Mouse (Mus musculus) hindbrain, embryonic 11.5 days (tissue): ENCODE measurements at regions not wholly inside any gene's neighbourhood (a gene's known extent, or its start where the extent isn't known, plus 50 kb on each side); places are given as distances from the start of the nearest gene placed in this dataset.

Experiments
- ATAC-seq: fragments of 200-750 bp; cut with Nextera tagmentation; 2 replicates; pipeline ENCODE4 v1.8.0; 2017; ENCODE audit warnings: mild to moderate bottlenecking, moderate TSS enrichment, moderate library complexity; ENCODE audit not compliant: low FRiP score
- DNase-seq: peaks from one replicate; pipeline ENCODE4 v3.0.0-alpha.2; 2015; ENCODE audit warnings: low spot score
- H3K27ac ChIP-seq: fragments of 300-500 bp; sonication (generic); 2 replicates; pipeline ENCODE4 v1.5.1; 2014; ENCODE audit warnings: mild to moderate bottlenecking, low read depth, low read length
- H3K27me3 ChIP-seq: fragments of 300-500 bp; sonication (generic); 2 replicates; pipeline ENCODE4 v1.6.1; 2014; ENCODE audit warnings: mild to moderate bottlenecking, low read length, moderate library complexity, mixed read lengths; ENCODE audit not compliant: control insufficient read depth, insufficient read depth
- H3K36me3 ChIP-seq: fragments of 300-500 bp; sonication (generic); 2 replicates; pipeline ENCODE4 v1.6.1; 2014; ENCODE audit warnings: mild to moderate bottlenecking, low read length, moderate library complexity, mixed read lengths; ENCODE audit not compliant: control insufficient read depth, insufficient read depth
- H3K4me1 ChIP-seq: fragments of 300-500 bp; sonication (generic); replicated peaks from 2 replicates; pipeline ENCODE4 v1.6.1; 2014; ENCODE audit warnings: low read length, mixed read lengths; ENCODE audit not compliant: control insufficient read depth, insufficient read depth
- H3K4me2 ChIP-seq: fragments of 300-500 bp; sonication (generic); replicated peaks from 2 replicates; pipeline ENCODE4 v1.6.1; 2014; ENCODE audit warnings: mild to moderate bottlenecking, low read depth, low read length
- H3K4me3 ChIP-seq: fragments of 300-500 bp; sonication (generic); 2 replicates; pipeline ENCODE4 v1.5.1; 2014; ENCODE audit warnings: low read depth, low read length
- H3K9ac ChIP-seq: fragments of 300-500 bp; sonication (generic); 2 replicates; pipeline ENCODE4 v1.6.1; 2014; ENCODE audit warnings: low read depth, low read length
- H3K9me3 ChIP-seq: fragments of 300-500 bp; sonication (generic); 2 replicates; pipeline ENCODE4 v1.6.1; 2016; ENCODE audit warnings: low read length; ENCODE audit not compliant: control insufficient read depth
- WGBS: fragments of 180-500 bp; shearing (Covaris S2); extraction: QIAGEN DNeasy Blood & Tissue Kit; methylation state at CpG from one replicate; pipeline ENCODE4 v1.1.7; 2014; 5-methylcytosine and 5-hydroxymethylcytosine counted together

- Histone ChIP-seq H3K27me3 (no peaks in the 10 kb centered on the region), H3K9ac (no peak overlapping the region), H3K9me3 (no peaks in the 10 kb centered on the region), H3K4me1 (no peaks in the 10 kb centered on the region), H3K36me3 (no peaks in the 10 kb centered on the region), H3K27ac (no peak overlapping the region), H3K4me2 (no peak overlapping the region), H3K4me3 (no peak overlapping the region)
- DNase-seq (no peak), ATAC-seq (no peak)
Measured at GRCm38 (mm10) chr11:71564831-71565230, 184.9 kb upstream of the Wscd1 start.

- H3K4me2 ChIP-seq = no peak overlapping the region
- H3K4me3 ChIP-seq = no peak overlapping the region
- no peaks in the 10 kb centered on the region for H3K9me3 ChIP-seq
- H3K9ac ChIP-seq = no peak overlapping the region
- ATAC-seq (no peak), DNase-seq (no peak)
- no peaks in the 10 kb centered on the region for H3K27me3 ChIP-seq
- 66% methylated on average over 5 of the region's 5 CpGs for WGBS
- no peaks in the 10 kb centered on the region for H3K4me1 ChIP-seq
- H3K27ac ChIP-seq = no peak overlapping the region
- H3K36me3 ChIP-seq = no peaks in the 10 kb centered on the region
Measured at GRCm38 (mm10) chr11:71576801-71577200, 172.9 kb upstream of the Wscd1 start.

GRCm38 (mm10) chr11:71581775-71582174 is 167.9 kb upstream of the Wscd1 start:
- Histone ChIP-seq H3K27ac (no peak overlapping the region), H3K36me3 (no peaks in the 10 kb centered on the region), H3K9me3 (no peaks in the 10 kb centered on the region), H3K4me2 (no peak overlapping the region), H3K4me3 (no peak overlapping the region), H3K4me1 (no peaks in the 10 kb centered on the region), H3K27me3 (no peaks in the 10 kb centered on the region), H3K9ac (no peak overlapping the region)
- WGBS = 35% methylated on average over 2 of the region's 2 CpGs
- ATAC-seq = no peak
- DNase-seq = no peak

GRCm38 (mm10) chr11:71591014-71591413 is 158.7 kb upstream of the Wscd1 start:
- H3K9ac ChIP-seq = no peak overlapping the region
- no peaks in the 10 kb centered on the region for H3K4me1 ChIP-seq
- no peak for DNase-seq
- no peak overlapping the region for H3K4me3 ChIP-seq
- H3K27me3 ChIP-seq = no peaks in the 10 kb centered on the region
- no peak for ATAC-seq
- H3K4me2 ChIP-seq = no peak overlapping the region
- no peaks in the 10 kb centered on the region for H3K36me3 ChIP-seq
- 91% methylated on average over 6 of the region's 6 CpGs for WGBS
- no peaks in the 10 kb centered on the region for H3K9me3 ChIP-seq
- no peak overlapping the region for H3K27ac ChIP-seq

GRCm38 (mm10) chr11:71594250-71594847 is 155.4 kb upstream of the Wscd1 start:
- ATAC-seq (no peak), DNase-seq (no peak)
- WGBS = 66% methylated on average over 6 of the region's 6 CpGs
- Histone ChIP-seq H3K4me2 (no peak overlapping the region), H3K9ac (no peak overlapping the region), H3K27me3 (no peaks in the 10 kb centered on the region), H3K9me3 (no peaks in the 10 kb centered on the region), H3K4me1 (no peaks in the 10 kb centered on the region), H3K4me3 (no peak overlapping the region), H3K27ac (no peak overlapping the region), H3K36me3 (no peaks in the 10 kb centered on the region)

- H3K4me3 ChIP-seq = no peak overlapping the region
- H3K9me3 ChIP-seq = no peaks in the 10 kb centered on the region
- no peak overlapping the region for H3K27ac ChIP-seq
- 88% methylated on average over 1 of the region's 1 CpGs for WGBS
- DNase-seq = no peak
- H3K4me1 ChIP-seq = no peaks in the 10 kb centered on the region
- H3K4me2 ChIP-seq = no peak overlapping the region
- H3K9ac ChIP-seq = no peak overlapping the region
- no peaks in the 10 kb centered on the region for H3K27me3 ChIP-seq
- ATAC-seq = no peak
- no peaks in the 10 kb centered on the region for H3K36me3 ChIP-seq
Measured at GRCm38 (mm10) chr11:71597709-71598108, 152.0 kb upstream of the Wscd1 start.

GRCm38 (mm10) chr11:71610782-71611181 is 138.9 kb upstream of the Wscd1 start:
- ATAC-seq = no peak
- Histone ChIP-seq H3K27me3 (no peaks in the 10 kb centered on the region), H3K4me1 (no peaks in the 10 kb centered on the region), H3K9ac (no peak overlapping the region), H3K9me3 (no peaks in the 10 kb centered on the region), H3K36me3 (no peaks in the 10 kb centered on the region), H3K27ac (no peak overlapping the region), H3K4me3 (no peak overlapping the region), H3K4me2 (no peak overlapping the region)
- no peak for DNase-seq
- 74% methylated on average over 9 of the region's 9 CpGs for WGBS

- WGBS = 89% methylated on average over 5 of the region's 5 CpGs
- no peak for ATAC-seq
- H3K4me2 ChIP-seq = no peak overlapping the region
Measured at GRCm38 (mm10) chr11:71615526-71615925, 134.2 kb upstream of the Wscd1 start.

GRCm38 (mm10) chr11:71625501-71626191 is 124.1 kb upstream of the Wscd1 start:
- Histone ChIP-seq H3K27me3 (no peaks in the 10 kb centered on the region), H3K9ac (no peak overlapping the region), H3K27ac (no peak overlapping the region), H3K4me1 (no peaks in the 10 kb centered on the region), H3K4me2 (no peak overlapping the region), H3K4me3 (no peak overlapping the region), H3K36me3 (no peaks in the 10 kb centered on the region), H3K9me3 (no peaks in the 10 kb centered on the region)
- ATAC-seq (no peak), DNase-seq (no peak)
- 77% methylated on average over 5 of the region's 5 CpGs for WGBS

More at GRCm38 (mm10) chr11:71615526-71615925, 134.2 kb upstream of the Wscd1 start:
- H3K9me3 ChIP-seq = no peaks in the 10 kb centered on the region
- H3K4me3 ChIP-seq = no peak overlapping the region
- no peak for DNase-seq
- H3K4me1 ChIP-seq = no peaks in the 10 kb centered on the region
- no peaks in the 10 kb centered on the region for H3K27me3 ChIP-seq
- H3K27ac ChIP-seq = no peak overlapping the region
- no peaks in the 10 kb centered on the region for H3K36me3 ChIP-seq
- H3K9ac ChIP-seq = no peak overlapping the region
